Mouse (Mus musculus) WW6 (cell line): ENCODE results near the gene Rnf213.
A peak's percentile ranks its signal among the peaks of the same experiment; 100 is the strongest.

Experiments used
- DNase-seq: peaks from one replicate; pipeline ENCODE4 v3.0.0-alpha.2; 2013; ENCODE audit warnings: low read depth, low spot score

Rnf213 gene

DNA sequence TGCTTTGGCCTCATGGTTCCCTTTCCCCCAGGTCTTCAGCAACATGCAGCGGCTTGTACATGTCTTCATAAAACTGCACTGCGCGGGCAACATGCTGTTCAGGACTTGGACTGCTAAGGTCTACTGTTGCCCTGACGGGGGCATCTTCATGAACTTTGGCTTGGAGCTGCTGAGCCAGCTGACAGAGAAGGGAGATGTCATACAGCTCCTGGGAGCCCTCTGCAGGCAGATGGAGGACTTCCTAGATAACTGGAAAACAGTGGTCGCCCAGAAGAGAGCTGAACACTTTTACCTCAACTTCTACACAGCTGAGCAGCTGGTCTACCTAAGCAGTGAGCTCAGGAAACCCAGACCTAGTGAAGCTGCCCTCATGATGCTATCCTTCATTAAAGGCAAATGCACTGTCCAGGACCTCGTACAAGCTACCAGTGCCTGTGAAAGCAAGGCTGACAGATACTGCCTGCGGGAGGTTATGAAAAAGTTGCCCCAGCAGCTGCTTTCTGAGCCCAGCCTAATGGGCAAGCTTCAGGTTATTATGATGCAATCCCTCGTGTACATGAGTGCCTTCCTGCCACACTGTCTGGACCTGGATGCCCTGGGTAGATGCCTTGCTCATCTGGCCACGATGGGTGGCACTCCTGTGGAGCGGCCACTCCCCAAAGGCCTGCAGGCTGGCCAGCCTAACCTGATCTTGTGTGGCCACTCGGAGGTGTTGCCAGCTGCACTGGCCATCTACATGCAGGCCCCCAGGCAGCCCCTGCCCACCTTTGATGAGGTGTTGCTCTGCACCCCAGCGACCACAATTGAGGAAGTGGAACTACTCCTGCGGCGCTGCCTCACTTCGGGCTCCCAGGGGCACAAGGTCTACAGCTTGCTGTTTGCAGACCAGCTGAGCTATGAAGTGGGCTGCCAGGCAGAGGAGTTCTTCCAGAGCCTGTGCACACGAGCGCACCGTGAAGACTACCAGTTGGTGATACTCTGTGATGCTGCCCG, 43.3 kb downstream of the Rnf213 start:
- DNase-seq = no peak

DNA sequence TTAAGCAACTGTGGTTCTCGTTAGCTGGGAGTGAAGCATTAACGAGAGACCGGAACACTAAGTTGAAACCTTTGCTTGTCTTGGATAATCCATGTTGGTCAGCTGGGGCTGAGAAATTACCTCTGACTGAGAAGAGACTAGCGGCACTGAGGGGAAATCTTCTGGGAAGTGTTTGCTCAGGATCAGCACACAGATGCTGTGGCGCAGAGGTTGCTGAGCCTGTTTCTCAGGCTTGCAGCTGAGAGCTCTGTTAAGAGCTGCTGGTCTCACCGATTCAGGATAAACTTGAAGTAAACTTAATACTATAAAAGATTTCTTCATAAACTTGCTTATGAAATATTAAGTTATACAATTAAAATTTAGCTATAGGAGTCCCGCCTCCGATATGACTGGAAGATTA, 45.9 kb downstream of the Rnf213 start:
- no peak for DNase-seq

DNA sequence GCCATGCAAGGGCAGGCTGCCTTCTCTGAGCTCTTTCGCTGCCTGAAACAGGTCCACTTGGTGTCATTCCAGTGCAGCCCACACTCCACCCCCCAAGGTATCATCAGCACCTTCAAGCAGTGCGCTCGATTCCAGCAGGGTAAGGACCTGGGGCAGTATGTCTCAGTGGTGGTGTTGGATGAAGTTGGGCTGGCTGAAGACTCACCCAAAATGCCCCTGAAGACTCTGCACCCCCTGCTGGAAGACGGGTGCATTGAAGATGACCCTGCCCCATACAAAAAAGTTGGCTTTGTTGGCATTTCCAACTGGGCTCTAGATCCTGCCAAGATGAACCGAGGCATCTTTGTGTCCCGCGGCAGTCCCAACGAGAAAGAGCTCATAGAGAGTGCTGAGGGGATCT, 49.3 kb downstream of the Rnf213 start:
- DNase-seq = no peak

DNA sequence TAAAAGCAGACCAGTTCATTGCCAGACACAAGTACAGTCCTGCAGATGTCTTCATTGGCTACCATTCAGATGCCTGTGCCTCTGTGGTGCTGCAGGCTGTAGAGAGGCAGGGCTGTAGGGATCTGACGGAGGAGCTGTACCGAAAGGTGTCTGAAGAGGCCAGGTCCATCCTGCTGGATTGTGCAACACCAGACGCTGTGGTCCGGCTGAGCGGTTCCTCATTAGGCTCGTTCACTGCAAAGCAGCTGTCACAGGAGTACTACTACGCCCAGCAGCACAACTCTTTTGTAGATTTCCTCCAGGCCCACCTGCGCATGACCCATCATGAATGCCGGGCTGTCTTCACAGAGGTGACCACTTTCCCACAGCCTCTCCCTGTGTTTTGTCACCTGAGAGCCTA, 50.5 kb downstream of the Rnf213 start:
- DNase-seq = no peak

DNA sequence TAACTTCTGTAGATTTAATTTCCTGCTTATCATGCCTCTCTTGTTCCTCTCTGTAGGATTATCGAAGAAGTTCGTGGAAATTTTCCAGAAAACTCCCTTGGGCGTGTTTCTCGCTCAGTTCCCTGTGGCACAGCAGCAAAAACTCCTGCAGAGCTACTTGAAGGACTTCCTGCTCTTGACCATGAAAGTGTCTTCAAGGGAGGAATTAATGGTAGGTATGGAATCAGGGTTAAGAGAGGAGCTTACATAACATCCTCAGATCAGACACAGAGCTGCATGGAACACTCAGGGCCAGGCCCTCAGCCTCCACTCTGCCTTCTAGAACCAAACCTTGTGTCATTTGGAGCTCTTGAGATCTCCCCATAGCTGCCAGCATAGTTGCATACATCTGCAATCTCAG, 63.2 kb downstream of the Rnf213 start:
- DNase-seq = no peak

DNA sequence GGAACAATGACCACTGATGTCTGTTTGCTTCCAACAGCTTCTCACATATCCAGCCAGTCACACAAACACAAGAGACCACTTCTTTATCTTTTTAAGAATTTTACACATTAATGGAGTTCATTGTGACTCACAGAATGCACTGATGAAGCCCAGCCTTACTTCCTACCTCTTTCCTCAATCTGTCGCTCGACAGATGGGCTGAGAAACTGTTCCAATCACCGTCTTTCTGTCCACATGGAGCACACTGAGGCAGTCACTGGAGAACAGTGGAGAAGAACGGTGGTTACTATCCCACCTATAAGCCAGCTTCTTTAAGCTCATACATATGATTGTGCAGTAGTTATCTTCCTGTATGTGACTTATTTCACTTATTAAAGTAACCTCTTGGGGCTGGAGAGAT, 85.0 kb downstream of the Rnf213 start:
- no peak for DNase-seq

DNA sequence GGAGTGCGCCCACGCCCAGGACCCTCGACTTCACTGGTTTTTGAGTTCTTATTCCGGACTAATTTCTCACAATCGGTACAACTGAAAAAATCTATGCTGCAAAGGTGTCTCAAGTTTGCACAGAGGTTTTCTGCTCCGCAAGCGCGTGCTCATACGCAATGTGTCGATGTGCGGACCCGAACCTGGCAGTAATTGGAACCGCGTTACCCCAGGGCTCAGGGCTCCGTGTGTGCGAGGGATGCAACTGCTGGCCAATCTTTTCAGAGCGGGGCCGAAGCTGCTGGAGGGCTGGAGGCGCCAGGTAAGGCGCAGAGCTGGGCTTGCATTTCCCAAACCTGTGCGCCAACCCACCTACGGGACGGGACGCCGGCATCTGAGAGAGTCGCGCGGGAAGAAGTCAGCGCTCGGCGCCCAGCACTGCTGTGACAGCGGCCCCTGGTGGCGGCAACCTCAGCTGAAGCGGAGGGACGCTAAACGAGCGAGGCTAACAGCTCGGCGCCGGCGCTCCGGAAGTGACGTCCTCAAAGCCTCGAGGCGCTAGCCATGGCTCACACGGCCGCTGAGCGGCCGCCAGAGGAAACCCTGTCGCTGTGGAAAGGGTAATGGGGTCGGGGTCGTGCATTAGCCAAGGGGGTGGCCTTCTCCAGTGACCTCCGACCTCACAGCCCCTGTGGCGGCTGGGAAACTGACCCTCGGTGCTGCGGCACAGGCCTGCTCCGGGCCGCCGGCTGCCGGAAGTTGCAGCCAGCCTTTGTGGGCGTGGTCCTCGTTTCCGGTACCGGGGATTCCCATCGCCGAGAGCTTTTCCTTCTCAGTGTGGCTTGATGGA, 98.2 kb downstream of the Rnf213 start, which contains the start of gene Endov:
Gene Endov, plus strand, starts transcription at position 487 of the 829 bp plus-strand sequence.
- DNase-seq = peak; percentile 93

DNA sequence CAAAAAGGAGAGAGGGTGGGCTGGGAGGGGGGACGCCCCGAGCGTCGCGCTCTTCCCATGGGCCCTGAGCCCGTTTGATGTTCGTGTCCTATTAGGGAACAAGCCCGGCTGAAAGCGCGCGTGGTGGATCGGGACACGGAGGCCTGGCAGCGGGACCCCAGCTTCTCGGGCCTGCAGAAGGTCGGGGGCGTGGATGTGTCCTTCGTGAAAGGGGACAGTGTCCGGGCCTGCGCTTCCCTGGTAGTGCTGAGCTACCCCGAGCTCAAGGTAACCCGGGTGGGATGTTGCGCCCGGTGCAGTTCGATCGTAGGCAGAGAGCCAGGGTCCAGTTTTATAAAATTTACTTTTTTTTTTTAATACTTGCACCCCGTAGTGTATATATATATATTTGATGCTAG, 98.8 kb downstream of the Rnf213 start:
- no peak for DNase-seq

DNA sequence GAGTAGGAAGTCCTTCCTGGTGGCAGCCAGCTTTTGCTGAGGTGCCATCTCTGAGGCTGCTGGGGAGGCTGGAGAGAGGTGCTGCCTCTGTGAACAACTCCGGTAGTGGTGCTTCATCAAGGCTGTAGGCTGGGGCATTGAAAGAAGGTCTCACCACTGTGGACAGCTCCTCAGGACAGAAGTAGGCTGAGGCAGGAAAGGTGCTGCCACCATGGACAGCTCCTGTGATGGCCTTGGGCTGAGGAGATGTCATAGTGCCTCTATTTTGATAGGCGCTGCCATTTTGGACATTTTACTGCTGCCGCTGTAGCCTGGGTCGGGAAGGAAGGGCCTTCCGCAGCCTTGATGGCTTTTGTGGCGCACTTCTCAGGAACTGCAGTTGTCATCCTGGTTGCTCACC, 99.9 kb downstream of the Rnf213 start:
- peak; percentile 66 for DNase-seq

DNA sequence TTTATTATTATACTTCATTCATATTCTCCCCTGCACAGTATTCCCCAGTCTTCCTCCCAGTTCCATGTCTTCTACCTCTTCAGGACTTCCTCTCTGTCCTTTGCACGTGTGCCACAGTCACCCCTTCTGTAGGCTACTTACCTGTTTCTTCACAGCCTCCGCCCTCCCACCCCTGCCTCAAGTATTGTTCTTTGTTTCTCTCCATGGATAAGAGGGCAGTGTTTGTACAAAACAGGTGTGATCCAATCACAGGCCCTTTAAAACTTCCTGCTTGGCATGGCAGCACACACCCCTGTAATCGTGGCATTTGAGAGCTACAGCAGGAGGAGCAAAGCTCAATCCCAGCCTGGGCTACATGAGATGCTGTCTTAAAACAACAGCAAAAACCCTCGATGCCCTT, 100.6 kb downstream of the Rnf213 start:
- DNase-seq = no peak

DNA sequence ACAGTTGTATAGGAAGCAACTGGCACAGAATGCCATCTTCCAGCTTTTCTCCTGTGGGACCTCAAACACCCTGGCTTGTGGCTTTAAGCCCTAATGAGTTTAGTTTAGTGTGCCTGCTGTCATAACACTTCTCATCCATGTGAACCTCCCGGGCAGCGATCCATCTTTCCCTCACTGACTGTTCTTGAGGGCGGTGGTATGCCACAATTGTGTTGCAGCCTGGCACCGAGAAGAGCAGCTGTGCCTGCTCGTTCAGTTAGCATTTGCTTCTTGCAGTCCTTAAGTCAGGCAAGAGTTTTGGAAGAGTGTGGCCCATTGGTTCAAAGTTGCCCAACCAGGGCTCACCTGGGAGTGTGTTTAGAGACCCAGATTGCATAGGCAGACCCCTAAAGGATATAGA, 103.2 kb downstream of the Rnf213 start:
- no peak for DNase-seq

DNA sequence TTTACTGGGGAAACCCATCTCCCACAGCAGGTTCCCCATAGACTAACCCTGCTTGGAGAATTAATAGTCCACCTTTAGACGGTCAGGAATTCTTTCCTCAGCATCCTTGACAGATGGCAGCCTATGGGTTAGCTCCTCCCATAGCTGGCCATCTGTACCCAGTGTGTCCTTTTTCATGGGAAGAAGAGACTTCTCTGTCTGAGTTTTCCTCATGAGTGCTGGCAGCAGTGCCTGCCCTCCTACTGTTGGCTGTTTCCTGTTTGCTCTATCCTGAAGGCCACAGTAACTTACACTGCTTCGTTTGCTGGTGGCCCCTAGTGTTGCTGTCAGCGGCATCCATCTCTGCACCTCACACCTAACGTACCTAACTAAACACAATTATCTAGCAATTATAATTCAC, 104.6 kb downstream of the Rnf213 start:
- no peak for DNase-seq

DNA sequence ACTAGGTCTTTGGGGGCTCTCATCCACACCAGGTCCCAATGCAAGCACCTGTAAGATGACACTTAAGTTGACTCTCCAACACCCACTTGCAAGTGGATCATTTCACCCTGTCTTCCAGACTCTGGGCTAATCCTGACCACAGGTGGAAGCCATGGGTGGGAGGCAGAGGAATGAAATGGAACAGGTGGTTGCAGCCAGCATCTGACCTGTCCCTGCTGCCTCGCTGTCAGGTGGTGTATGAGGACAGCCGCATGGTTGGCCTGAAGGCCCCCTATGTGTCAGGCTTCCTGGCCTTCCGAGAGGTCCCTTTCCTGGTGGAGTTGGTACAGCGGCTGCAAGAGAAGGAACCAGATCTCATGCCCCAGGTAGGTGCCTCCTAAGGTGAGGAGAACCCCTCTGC, 106.4 kb downstream of the Rnf213 start:
- no peak for DNase-seq

DNA sequence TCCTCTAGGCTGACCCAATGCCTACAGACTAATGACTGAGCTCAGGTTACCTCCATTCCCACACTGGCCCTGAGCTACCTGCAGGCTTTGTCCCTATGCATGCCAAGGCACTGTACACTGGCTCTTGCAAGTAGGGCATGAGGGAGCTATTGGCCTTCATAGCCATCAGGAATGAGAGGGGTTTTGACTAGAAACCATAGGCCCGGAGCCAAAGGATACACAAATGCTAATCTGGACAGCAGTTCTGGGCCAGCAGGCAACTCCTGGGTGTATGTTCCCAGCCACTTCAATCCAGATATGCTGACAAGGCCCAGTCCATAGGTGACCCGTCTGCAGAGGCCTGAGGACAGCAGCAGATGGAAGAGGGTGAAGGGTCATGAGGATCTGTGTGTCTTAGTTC, 107.1 kb downstream of the Rnf213 start:
- no peak for DNase-seq

DNA sequence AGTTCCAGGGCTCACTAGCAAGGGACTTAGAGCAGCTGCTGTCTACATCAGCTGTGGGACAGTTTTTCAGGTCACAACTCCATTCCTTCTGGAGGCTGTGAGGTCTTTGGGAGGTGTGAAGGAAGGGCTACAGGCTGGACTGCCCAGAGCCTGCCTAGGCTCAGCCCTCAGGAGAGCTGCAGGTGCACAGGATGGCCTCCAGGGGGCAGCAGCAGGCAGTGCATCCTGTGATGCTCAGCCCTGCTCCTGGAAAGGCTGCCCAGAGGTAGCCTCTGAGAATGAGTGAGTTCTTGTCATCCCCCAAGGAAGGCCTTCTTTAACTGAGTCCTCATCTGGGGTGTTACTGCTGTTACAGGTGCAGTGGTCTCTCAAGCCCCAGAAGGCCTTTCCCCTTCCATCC, 110.8 kb downstream of the Rnf213 start:
- DNase-seq = no peak

DNA sequence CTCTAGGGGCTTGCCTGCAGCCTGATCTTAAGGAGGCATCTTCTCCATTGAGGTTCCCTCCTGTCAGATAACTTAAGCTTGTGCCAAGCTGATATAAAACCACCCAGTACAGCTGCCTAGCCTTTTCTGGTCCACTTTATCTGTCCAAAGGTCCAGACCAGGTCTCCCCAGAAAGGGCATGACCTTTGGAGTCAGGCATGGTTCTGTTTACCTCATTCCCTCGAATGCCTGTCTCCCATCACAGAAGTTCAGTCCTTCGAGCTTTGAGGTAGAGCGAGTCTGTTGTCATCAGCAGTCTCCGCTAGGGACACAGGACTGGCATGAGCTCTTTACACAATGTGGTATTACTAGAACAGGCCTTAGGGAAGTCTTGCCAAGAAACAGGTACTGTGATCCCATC, 113.5 kb downstream of the Rnf213 start:
- DNase-seq = no peak

DNA sequence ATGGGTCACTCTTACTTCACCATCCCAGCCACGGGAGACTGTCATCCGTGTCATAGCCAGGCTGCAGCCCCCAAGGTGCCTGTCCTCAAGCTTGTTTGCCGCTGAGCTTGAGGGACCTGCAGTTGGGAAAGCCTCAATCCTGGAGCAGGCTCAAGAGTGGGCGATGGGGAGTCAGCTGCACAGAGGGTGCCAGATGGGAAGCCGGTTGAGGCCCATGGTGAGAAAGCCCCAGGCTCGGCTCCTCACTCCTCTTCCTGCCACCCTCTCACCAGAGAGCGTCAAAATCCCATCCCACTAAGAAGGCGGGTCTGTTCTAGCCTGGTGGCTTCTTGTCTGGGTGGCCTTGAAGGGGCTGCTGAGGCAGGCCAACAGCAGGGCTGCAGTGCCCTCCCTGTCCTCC, 114.9 kb downstream of the Rnf213 start:
- no peak for DNase-seq

DNA sequence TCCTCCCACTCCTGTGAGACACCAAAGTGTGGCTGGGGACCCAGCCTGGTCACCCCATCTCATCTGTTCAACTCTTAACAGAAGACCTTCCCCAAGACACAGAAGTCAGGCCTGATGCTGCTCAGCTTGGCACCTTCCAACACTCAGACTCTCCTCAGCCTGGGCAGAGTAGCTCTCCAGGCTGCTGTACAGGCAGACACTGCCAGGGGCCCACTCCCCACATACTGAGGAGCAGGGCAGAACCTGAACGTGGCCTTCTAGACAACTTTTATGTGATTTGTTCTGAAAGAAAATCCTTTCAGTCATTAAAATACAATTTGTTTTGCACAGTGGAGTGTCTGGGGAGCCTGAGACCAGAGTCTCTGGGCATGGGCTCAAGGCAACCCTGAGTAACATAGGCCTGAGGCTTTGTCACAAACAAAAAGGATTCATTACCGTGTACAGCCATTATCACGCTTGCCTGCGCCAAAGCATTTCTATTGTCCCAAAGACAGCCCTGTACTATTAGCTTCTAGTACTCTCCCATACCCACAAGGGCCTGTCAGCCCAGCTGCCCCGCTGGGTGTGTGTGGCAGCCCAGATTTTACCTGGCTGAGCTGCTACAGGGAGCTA, 116.4 kb downstream of the Rnf213 start:
- no peak for DNase-seq

DNA sequence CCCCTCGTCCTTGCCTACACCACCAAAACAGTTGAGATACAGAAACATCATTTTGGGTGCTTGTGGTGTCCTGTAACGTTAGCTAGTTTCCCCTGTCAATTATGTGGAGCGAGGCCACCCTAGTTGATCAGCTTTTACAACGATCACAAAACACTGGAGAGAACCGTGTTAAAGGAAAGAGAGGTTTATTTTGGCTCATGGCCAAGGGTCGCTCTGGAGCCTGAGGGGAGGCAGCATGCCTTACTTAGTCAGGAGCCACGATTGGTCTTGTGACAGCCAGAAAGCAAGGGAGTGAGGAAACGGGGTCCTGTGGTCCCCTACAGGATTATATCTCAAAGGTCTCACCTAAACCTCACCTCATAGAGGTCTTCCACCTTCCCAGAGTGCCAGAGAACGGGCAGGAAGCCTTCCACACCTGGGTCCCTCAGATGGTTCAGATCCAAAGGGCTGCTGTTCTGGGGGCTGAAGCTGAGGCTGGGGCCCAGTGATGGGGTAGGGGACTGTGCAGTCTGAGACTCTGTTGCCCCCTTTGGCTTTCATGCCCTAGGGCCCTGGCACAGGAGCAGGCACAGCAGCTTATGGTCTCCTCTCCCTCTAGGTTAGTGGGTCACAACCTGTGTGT, 120.2 kb downstream of the Rnf213 start:
- DNase-seq = no peak

DNA sequence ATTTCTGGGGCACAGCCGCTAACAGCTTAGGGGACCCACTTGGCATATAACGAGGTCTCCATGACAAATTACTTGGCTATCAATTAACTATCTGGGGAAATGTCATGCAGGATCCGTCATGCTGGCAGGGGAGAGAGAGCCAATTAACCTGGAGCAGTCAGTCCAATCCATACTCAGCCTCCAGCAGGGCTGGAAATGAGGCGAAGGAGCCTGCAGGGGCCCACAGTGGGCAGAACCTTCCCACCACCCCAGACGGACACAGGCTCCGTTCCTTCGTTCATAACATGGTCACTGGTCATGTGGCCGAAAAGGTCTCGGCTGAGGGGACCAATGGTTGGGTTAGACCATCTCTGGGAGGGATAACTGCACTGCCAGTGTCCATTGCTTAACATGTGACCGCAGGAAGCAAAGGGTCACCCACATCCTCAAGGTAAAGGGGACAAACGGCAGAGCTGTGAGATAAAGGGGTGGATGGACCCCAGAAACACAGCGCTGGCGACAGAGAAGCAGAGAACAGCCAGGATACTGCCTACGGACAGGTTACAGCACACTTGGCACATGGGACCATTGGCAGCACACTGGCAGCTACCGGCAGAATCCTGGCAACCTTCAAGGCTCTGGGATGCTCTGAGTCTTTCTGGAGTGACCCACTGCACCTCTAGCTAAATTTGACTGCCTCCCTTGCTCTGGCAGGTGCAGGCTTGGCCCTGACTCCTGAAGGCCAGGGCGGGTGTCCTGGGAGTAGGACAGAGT, 121.4 kb downstream of the Rnf213 start:
- DNase-seq = no peak
